In the genomic region with DNA sequence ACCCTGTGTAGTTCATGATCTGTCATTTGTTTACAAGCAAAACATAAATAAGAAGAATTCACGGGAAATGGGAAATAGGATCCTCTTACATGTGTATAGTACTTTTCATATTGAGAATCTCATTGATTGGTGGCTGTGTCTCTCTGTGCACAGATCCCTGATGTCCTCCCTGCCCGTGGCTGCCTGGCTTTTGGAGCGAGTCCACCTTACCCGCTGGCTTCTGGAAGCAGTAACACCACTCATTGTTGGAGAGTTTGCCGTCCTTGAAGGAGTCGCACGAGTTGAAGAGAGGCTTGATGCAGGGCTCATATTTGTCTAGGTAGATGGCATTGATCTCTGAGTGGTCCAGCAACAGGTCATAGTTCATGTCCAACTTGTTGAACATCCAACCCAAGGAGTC, we compare ENCODE assay signal across 7 mouse cellular contexts.
"Had no signal": no experiment of that assay in that cellular context is flagged by ENCODE, and none has a peak within 500 bp of the region (broad histone marks: within the 10 kb centered on the region; RNA-seq: fewer than 3 reads in every experiment).

No protein-coding gene starts in this region.

- DNase-seq: lung, adult 2 months; lung, postnatal 14 days; lung, postnatal 36 days; right cerebral cortex, postnatal 14 days; thymus, adult 2 months; thymus, postnatal 25 days; thymus, postnatal 4 days had no signal
